Mouse (Mus musculus): ENCODE results near the gene Ell.

- TF ChIP-seq GATA1 (IDR thresholded peaks at IDR 0.05; ENCODE audit: low read length) (no peak), TAL1 (IDR thresholded peaks at IDR 0.05; ENCODE audit: low read length) (no peak)
Observed at GRCm38 (mm10) chr8:70610796-70611771, 71.8 kb downstream of the Ell start.

Data from erythroblast, embryonic 14.5 days (primary cell).